11 mouse cellular contexts compared by ENCODE assay signal in genomic region chr8:35904711-35905450, GRCm38 (mm10).
DNase-seq lines count a peak whose midpoint lies in the region; ATAC-seq and TF ChIP-seq lines count a peak whose summit lies in the region.
"Had no signal": no experiment of that assay in that cellular context is flagged by ENCODE, and none has a peak within 500 bp of the region (broad histone marks: within the 10 kb centered on the region; RNA-seq: fewer than 3 reads in every experiment).

No protein-coding gene starts in this region.

- DNase-seq in kidney, adult 9 months: no peak
- peak; percentile 37 for DNase-seq in adipocyte (ENCODE audit: low spot score)
- peak; percentile 50 for DNase-seq in brain, embryonic 14.5 days (ENCODE audit: low read depth)
- DNase-seq in embryo, embryonic 11.5 days (ENCODE audit: low read depth, low spot score): peak; percentile 30
- DNase-seq in right cerebral cortex, postnatal 14 days: no peak
- DNase-seq in left cerebral cortex, adult 9 months (ENCODE audit: low spot score in 2 of 2): no peak
- DNase-seq in left cerebral cortex, adult 2 months (ENCODE audit: extremely low spot score in 1 of 2, low spot score in 2 of 2): no peak
- DNase-seq: liver had no signal

- no peak for TF ChIP-seq POLR2A in brain, embryonic 14.5 days (IDR thresholded peaks at IDR 0.05; ENCODE audit: borderline replicate concordance, extremely low read depth, insufficient read depth, insufficient read length, poor library complexity, severe bottlenecking)

- TF ChIP-seq CTCF in brain, embryonic 14.5 days (IDR thresholded peaks at IDR 0.05; ENCODE audit: borderline replicate concordance, extremely low read depth, insufficient read depth, insufficient read length): no peak
- no peak for TF ChIP-seq CTCF in left cerebral cortex, adult 2 months (IDR thresholded peaks at IDR 0.05)

- H3K4me2 ChIP-seq in kidney, embryonic 15.5 days: no peak overlapping the region
- H3K4me2 ChIP-seq: embryonic facial prominence, embryonic 13.5 days had no signal

- no peaks in the 10 kb centered on the region for H3K36me3 ChIP-seq in kidney, embryonic 15.5 days
- H3K36me3 ChIP-seq: embryonic facial prominence, embryonic 13.5 days had no signal

- intact Hi-C loops in left cerebral cortex, adult 2 months (cut with DNase I): no loop called here

- peak overlapping the region; percentile 48; the same call in 1 of the 2 replicates for H3K27ac ChIP-seq in kidney, embryonic 15.5 days
- H3K27ac ChIP-seq in left cerebral cortex, adult 2 months: no peak overlapping the region
- H3K27ac ChIP-seq: embryonic facial prominence, embryonic 13.5 days had no signal

- no peaks in the 10 kb centered on the region for H3K27me3 ChIP-seq in kidney, embryonic 15.5 days
- H3K27me3 ChIP-seq: embryonic facial prominence, embryonic 13.5 days had no signal

- WGBS in kidney, embryonic 15.5 days: 35% methylated on average over 7 of the region's 7 CpGs

- ATAC-seq in kidney, embryonic 15.5 days (replicated peaks; ENCODE audit: low FRiP score): no peak
- ATAC-seq: intestine, postnatal 0 days had no signal

- peaks cover 8% of the 10 kb centered on the region; the same call in 1 of the 2 replicates for H3K4me1 ChIP-seq in kidney, embryonic 15.5 days

- H3K9me3 ChIP-seq in kidney, embryonic 15.5 days (replicated peaks): no peaks in the 10 kb centered on the region
- H3K9me3 ChIP-seq: embryonic facial prominence, embryonic 13.5 days had no signal

- no peak overlapping the region for H3K9ac ChIP-seq in kidney, embryonic 15.5 days
- H3K9ac ChIP-seq: embryonic facial prominence, embryonic 13.5 days had no signal

- no peak overlapping the region for H3K4me3 ChIP-seq in kidney, embryonic 15.5 days (replicated peaks)
- no peak overlapping the region for H3K4me3 ChIP-seq in left cerebral cortex, adult 2 months
- H3K4me3 ChIP-seq: embryonic facial prominence, embryonic 13.5 days had no signal

Comparison
In these comparisons a context has a peak if more than half of its experiments do, and no peak if none do; other contexts are left out.
1. DNase-seq: peak in adipocyte (single experiment), brain, embryonic 14.5 days (single experiment) and embryo, embryonic 11.5 days (single experiment); none in kidney, adult 9 months (single experiment), right cerebral cortex, postnatal 14 days (single experiment), left cerebral cortex, adult 9 months (0 of 2) and left cerebral cortex, adult 2 months (0 of 2).